Mouse (Mus musculus) testis, adult 2 months (tissue): ENCODE results near the gene Son. TPM values are rescaled to one million over a fixed set of nuclear protein-coding genes. Genes with fewer than 3 reads are reported as not detected.

ENCODE experiments used
- H3K27ac ChIP-seq: fragments of 200-500 bp; 2 replicates; pipeline ENCODE4 v1.5.1; 2012; ENCODE audit warnings: low read depth, low read length; ENCODE audit not compliant: control insufficient read depth, insufficient read depth
- H3K27me3 ChIP-seq: fragments of 200-500 bp; 2 replicates; pipeline ENCODE4 v1.6.1; 2012; ENCODE audit warnings: mild to moderate bottlenecking, low read length, moderate library complexity; ENCODE audit not compliant: control insufficient read depth, insufficient read depth
- H3K36me3 ChIP-seq: fragments of 200-500 bp; 2 replicates; pipeline ENCODE4 v1.6.1; 2012; ENCODE audit warnings: mild to moderate bottlenecking, low read length; ENCODE audit not compliant: control insufficient read depth, insufficient read depth
- H3K4me1 ChIP-seq: fragments of 200-500 bp; 2 replicates; pipeline ENCODE4 v1.6.1; 2012; ENCODE audit warnings: low read length; ENCODE audit not compliant: control insufficient read depth, insufficient read depth
- H3K4me3 ChIP-seq: fragments of 200-500 bp; 2 replicates; pipeline ENCODE4 v1.5.1; 2012; ENCODE audit warnings: low read depth, mild to moderate bottlenecking, low read length, moderate library complexity, mixed read lengths; ENCODE audit not compliant: control insufficient read depth
- CTCF ChIP-seq: fragments of 200-500 bp; IDR thresholded peaks from 2 replicates; pipeline ENCODE4 v1.5.1; 2012; ENCODE audit warnings: low read depth, mild to moderate bottlenecking, inconsistent platforms, low read length, moderate library complexity; ENCODE audit not compliant: control insufficient read depth, insufficient read depth, insufficient replicate concordance
- POLR2A ChIP-seq: fragments of 200-500 bp; IDR thresholded peaks from 2 replicates; pipeline ENCODE4 v1.6.1; 2012; ENCODE audit warnings: low read depth, mild to moderate bottlenecking, inconsistent platforms, low read length, moderate library complexity; ENCODE audit not compliant: control insufficient read depth
- polyA plus RNA-seq: library from polyadenylated mRNA; depleted of rRNA; stranded (reverse); fragments of >200 nt; gene quantifications from 2 replicates; pipeline ENCODE4 v1.2.3, GENCODE M21; 2012; rRNA removed

The Son gene
- polyA plus RNA-seq, result 94.4 and 114 TPM in 2 replicates

DNA sequence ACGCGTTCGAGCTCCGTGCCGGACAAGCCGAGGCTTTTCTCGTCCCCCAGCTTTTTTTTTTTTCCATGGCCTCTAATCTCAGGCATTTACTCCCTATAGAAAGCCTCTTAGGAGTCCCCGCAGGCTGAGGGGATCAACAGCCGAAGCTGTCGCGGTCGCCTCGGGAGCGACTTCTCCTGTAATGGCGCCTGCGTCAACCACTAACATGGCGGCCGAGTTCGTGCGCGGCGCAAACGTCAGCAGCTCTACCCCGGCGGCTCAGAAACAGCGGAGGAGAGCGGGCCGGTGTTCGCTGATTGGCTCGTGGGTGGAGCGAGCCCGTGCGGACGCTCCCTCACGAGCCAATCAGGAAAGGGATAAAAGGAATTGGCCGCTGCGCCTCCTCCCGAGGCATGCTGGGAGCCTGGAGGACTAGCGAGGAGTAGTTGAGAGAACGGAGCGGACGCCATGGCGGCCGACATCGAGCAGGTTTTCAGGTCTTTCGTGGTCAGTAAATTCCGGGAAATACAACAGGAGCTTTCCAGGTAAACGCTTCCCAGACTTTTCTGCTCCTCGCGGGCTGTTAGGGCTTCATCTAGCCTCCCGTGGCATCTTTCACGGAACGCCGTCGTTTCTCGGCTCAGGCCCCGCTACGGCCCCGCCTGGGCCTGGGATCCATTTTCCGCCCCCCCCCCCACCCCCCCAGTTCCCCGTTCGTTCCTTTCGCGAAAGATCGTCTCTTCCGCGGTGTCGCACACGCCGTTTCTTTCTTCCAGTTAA lies at the start of gene Son:
Gene Son, plus strand, starts transcription at position 46 of the 759 bp plus-strand sequence.
- Histone ChIP-seq H3K27ac (peak within 1 kb of the TSS; percentile 95), H3K27me3 (no peaks in the 10 kb centered on the region), H3K36me3 (peaks cover 1% of the 10 kb centered on the region), H3K4me1 (peaks cover 7% of the 10 kb centered on the region), H3K4me3 (peak within 1 kb of the TSS; percentile 91)
- TF ChIP-seq CTCF (no peak), POLR2A (peak; percentile 100)

- no peaks in the 10 kb centered on the region for H3K36me3 ChIP-seq
- peaks cover 12% of the 10 kb centered on the region for H3K4me1 ChIP-seq
- TF ChIP-seq POLR2A, result no peak; the same call in none of the 2 replicates
- no peak for TF ChIP-seq CTCF
- no peaks in the 10 kb centered on the region for H3K27me3 ChIP-seq
- peak within 1 kb of the TSS; percentile 85 for H3K27ac ChIP-seq
- peak within 1 kb of the TSS; percentile 99 for H3K4me3 ChIP-seq
These were observed 49.7 kb upstream of the Son start, which contains the start of gene Tmem50b for GRCm38 (mm10) chr16:91597672-91598010. TSS of gene Tmem50b (minus strand) at chr16:91597800.

DNA sequence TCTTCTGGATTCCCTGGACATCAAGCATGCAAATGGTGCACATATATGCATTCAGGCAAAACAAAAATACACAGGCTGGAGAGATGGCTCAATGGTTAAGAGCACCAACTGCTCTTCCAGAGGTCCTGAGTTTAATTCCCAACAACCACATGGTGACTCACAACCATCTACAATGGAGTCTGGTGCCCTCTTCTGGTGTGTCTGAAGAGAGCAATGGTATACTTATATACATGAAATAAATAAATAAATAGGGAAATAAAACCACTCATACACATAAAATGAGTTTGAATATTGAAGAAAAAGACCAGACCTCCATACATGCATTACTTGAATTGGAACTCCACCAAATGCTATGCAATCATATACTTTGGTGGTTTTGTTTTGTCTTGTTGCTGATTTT lies 48.1 kb upstream of the Son start:
- Histone ChIP-seq H3K27ac (no peak overlapping the region), H3K4me3 (no peak overlapping the region), H3K27me3 (no peaks in the 10 kb centered on the region), H3K4me1 (peaks cover 12% of the 10 kb centered on the region), H3K36me3 (no peaks in the 10 kb centered on the region)
- TF ChIP-seq CTCF (no peak), POLR2A (no peak)

- Histone ChIP-seq H3K4me1 (peaks cover 9% of the 10 kb centered on the region), H3K36me3 (no peaks in the 10 kb centered on the region), H3K27ac (no peak overlapping the region), H3K4me3 (no peak overlapping the region), H3K27me3 (no peaks in the 10 kb centered on the region)
- TF ChIP-seq POLR2A (no peak), CTCF (no peak)
These were observed 46.2 kb upstream of the Son start for GRCm38 (mm10) chr16:91601081-91601480.

GRCm38 (mm10) chr16:91601693-91602092 lies 45.6 kb upstream of the Son start:
- H3K27me3 ChIP-seq, result no peaks in the 10 kb centered on the region
- peaks cover 7% of the 10 kb centered on the region for H3K4me1 ChIP-seq
- no peak overlapping the region for H3K4me3 ChIP-seq
- no peak overlapping the region for H3K27ac ChIP-seq
- TF ChIP-seq CTCF (no peak), POLR2A (no peak)
- no peaks in the 10 kb centered on the region for H3K36me3 ChIP-seq

DNA sequence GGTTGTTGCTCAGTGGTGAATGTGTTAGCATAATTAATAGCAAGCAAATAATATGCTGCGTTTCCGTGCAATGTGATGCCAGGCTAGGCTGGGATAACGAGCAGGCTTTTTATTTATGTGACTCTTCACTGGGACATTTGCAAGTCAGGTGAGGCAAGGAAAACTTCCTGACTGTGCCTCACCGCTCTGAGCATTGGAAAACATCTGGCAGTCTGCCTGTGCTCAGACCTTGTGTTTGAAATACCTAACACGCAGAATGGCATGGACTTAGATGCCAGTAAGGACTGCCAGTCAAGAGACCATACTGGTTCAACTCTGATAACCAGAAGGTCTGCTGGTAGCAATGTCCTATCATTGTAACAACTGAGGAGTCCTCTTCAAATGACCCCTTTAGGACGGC lies 42.1 kb upstream of the Son start:
- TF ChIP-seq POLR2A, result no peak
- no peak for TF ChIP-seq CTCF
- no peaks in the 10 kb centered on the region for H3K27me3 ChIP-seq
- H3K4me1 ChIP-seq, result peaks cover under 1% of the 10 kb centered on the region
- no peak overlapping the region for H3K4me3 ChIP-seq
- H3K27ac ChIP-seq, result no peak overlapping the region
- no peaks in the 10 kb centered on the region for H3K36me3 ChIP-seq

DNA sequence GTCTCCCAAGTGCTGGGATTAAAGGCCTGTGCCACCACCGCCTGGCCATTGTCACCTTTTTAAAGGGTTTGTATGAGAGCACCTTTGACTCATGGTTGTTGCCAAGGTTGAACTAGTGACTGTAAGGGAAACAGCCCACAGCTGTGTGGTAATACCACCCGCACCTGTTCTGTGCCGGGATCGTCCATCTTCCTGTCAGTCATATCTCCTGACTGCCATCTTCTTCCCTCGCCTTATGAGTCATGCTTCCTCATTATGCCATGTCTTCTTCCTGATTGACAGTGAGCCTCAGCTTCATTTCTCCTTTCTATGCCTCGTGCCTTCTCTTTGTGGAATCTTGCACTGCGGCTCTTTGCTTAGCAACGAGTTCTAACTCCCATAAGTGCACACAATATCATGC lies 40.3 kb upstream of the Son start:
- Histone ChIP-seq H3K4me3 (no peak overlapping the region), H3K27me3 (no peaks in the 10 kb centered on the region), H3K27ac (no peak overlapping the region), H3K4me1 (peaks cover 11% of the 10 kb centered on the region), H3K36me3 (no peaks in the 10 kb centered on the region)
- no peak for TF ChIP-seq CTCF
- TF ChIP-seq POLR2A, result no peak

GRCm38 (mm10) chr16:91609501-91610245 lies 37.6 kb upstream of the Son start:
- H3K27ac ChIP-seq, result no peak overlapping the region; the same call in 1 of the 2 replicates

More at GRCm38 (mm10) chr16:91609501-91610245, 37.6 kb upstream of the Son start:
- H3K27me3 ChIP-seq, result no peaks in the 10 kb centered on the region
- no peaks in the 10 kb centered on the region for H3K36me3 ChIP-seq
- H3K4me1 ChIP-seq, result peaks cover 14% of the 10 kb centered on the region
- TF ChIP-seq POLR2A, result no peak
- TF ChIP-seq CTCF, result no peak
- H3K4me3 ChIP-seq, result no peak overlapping the region
